Mouse (Mus musculus): ENCODE data around the gene Rnf115.

GRCm38 (mm10) chr3:96808136-96808535 lies 80.7 kb downstream of the Rnf115 start:
- TF ChIP-seq POLR2A (IDR thresholded peaks at IDR 0.05; ENCODE audit: extremely low read depth, insufficient read depth, low read length): no peak
- TF ChIP-seq CTCF (IDR thresholded peaks at IDR 0.05; ENCODE audit: low read depth, low read length): no peak
